In the genomic region with DNA sequence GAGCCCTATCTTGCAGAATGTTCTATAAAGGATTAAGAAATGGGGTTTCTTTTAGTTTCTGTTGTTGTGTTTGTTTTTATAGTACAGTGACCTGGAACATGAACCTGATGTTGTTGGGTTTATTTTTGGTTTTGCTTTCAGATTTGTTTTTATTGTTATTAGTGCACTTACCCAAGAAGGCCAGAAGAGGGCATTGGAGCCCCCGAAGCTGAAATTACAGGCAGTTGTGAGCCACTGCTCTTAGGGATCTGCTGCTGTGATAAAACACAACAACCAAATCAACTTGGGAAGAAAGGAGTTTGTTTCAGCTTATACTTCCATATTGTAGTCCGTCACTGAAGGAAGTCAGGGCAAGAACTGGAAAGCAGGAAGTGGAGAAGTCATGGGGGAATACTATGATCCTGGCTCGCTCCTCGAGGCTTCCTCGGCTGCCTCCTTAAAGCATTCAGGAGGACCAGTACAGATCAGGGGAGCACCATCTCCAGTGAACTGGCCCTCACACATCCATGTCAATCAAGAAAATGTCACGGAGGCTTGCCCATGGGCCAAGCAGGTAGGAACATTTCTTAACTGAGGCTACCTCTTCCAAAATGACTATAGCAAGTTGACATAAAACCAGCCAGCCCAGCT, we compare ENCODE assay signal across 8 mouse cellular contexts. TPM values are rescaled to one million over a fixed set of nuclear protein-coding genes. Genes with fewer than 3 reads are reported as not detected.
DNase-seq lines count a peak whose midpoint lies in the region.

No protein-coding gene starts in this region.

- H3K9me3 ChIP-seq in embryonic facial prominence, embryonic 10.5 days: no peaks in the 10 kb centered on the region

- H3K4me3 ChIP-seq in embryonic facial prominence, embryonic 10.5 days: no peak overlapping the region

- H3K36me3 ChIP-seq in embryonic facial prominence, embryonic 10.5 days (replicated peaks): no peaks in the 10 kb centered on the region
- no peaks in the 10 kb centered on the region for H3K36me3 ChIP-seq in splenic B cell, adult 2 months (ENCODE audit: control insufficient read depth, insufficient read depth, low read length, poor library complexity, severe bottlenecking)

- peak; percentile 57 for DNase-seq in gastrocnemius, adult 18-20 months (ENCODE audit: low spot score)
- no peak for DNase-seq in gastrocnemius, adult 8-10 months (ENCODE audit: low spot score in 2 of 2)
- DNase-seq in 3134 (ENCODE audit: extremely low read depth, insufficient read length, low spot score): peak; percentile 27
- peak; percentile 74 for DNase-seq in NIH3T3 (ENCODE audit: low read depth)
- peak; percentile 10 for DNase-seq in embryonic facial prominence, embryonic 10.5 days (ENCODE audit: low spot score)
- peak; percentile 49 to 52 for DNase-seq in kidney, postnatal 36 days
- DNase-seq in splenic B cell, adult 2 months (ENCODE audit: low read depth, low spot score): peak; percentile 49
- no peak for DNase-seq in spleen, postnatal 14 days (ENCODE audit: low spot score in 2 of 2)

- H3K27ac ChIP-seq in embryonic facial prominence, embryonic 10.5 days (replicated peaks): no peak overlapping the region

- H3K4me1 ChIP-seq in embryonic facial prominence, embryonic 10.5 days: peaks cover 11% of the 10 kb centered on the region

- H3K27me3 ChIP-seq in embryonic facial prominence, embryonic 10.5 days (replicated peaks; ENCODE audit: low read depth, poor library complexity, severe bottlenecking): peaks cover 12% of the 10 kb centered on the region
- H3K27me3 ChIP-seq in splenic B cell, adult 2 months (ENCODE audit: control insufficient read depth, insufficient read depth, low read length, poor library complexity, severe bottlenecking): no peaks in the 10 kb centered on the region

- WGBS in embryonic facial prominence, embryonic 10.5 days: 54% methylated on average over 6 of the region's 6 CpGs

RNA-seq across cellular contexts. Expression of a gene that starts 2.4 kb away (rescaled TPM):
- 10 to 100 TPM in 1 of 2 experiments, 1 to 10 TPM in 1; 8.9 to 10.1 TPM for total RNA-seq in gastrocnemius, adult 18-20 months (2021)
- 1 to 10 TPM; 7.7 to 9.6 (median 8.8) TPM for total RNA-seq in gastrocnemius, adult 8-10 months (2022)
- 6.1 and 6.5 TPM in 2 replicates for polyA plus RNA-seq in embryonic facial prominence, embryonic 10.5 days (2016; fragmentation: Nextera tagmentation; extraction: Ambion mirVana)

RNA-seq across cellular contexts. Expression of a gene that starts 29.4 kb away (rescaled TPM):
- 10 to 100 TPM; 39.7 to 40.3 TPM for total RNA-seq in gastrocnemius, adult 18-20 months (2021)
- total RNA-seq in gastrocnemius, adult 8-10 months (2022): 10 to 100 TPM; 40.0 to 47.4 (median 44.2) TPM
- polyA plus RNA-seq in embryonic facial prominence, embryonic 10.5 days (2016; fragmentation: Nextera tagmentation; extraction: Ambion mirVana): 2.2 and 3.1 TPM in 2 replicates

Comparison
In these comparisons a context has a peak if more than half of its experiments do, and no peak if none do; other contexts are left out.
1. DNase-seq: peak in gastrocnemius, adult 18-20 months (single experiment), 3134 (single experiment), NIH3T3 (single experiment), embryonic facial prominence, embryonic 10.5 days (single experiment), kidney, postnatal 36 days (2 of 2) and splenic B cell, adult 2 months (single experiment); none in gastrocnemius, adult 8-10 months (0 of 2) and spleen, postnatal 14 days (0 of 2).